Mouse (Mus musculus) heart, postnatal 4 days (tissue): ENCODE measurements around the gene Pds5a. TPM values are rescaled to one million over a fixed set of nuclear protein-coding genes. Genes with fewer than 3 reads are reported as not detected.
A peak's percentile ranks its signal among the peaks of the same experiment; 100 is the strongest.
"Not testable (repeated sequence)": the region's sequence is repeated elsewhere in the genome, so short reads cannot be mapped to it uniquely, and the experiment has no call there.

Experiments used
- DNase-seq: peaks from one replicate; pipeline ENCODE4 v3.0.0; 2021
- total RNA-seq, 2 experiments: library from RNA; stranded (reverse); gene quantifications; 2 replicates each; pipeline ENCODE4 v1.2.3; 2021

Gene Pds5a
- total RNA-seq, result 10 to 100 TPM; 88.1 to 93.2 TPM

GRCm38 (mm10) chr5:65697836-65698758 is at the start of gene Pds5a:
Gene Pds5a, minus strand, starts transcription at chr5:65698273.
- peak; percentile 89 for DNase-seq

GRCm38 (mm10) chr5:65746908-65747307 is 48.8 kb upstream of the Pds5a start:
- no peak for DNase-seq

DNA sequence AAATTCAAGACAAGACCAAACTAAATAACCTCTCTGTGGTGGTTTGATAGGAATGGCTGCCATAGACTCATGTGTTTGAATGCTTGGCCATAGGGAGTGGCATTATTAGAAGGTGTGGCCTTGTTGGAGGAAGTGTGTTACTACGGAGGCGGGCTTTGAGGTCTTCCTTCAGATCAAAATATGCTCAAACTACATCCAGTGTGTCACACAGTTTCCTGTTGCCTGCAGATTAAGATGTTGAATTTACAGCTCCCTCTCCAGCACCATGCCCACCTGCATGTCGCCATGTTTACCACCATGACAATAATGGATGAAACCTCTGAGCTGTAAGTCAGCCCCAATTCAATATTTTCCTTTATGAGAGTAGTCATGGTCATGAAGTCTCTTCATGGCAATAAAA is 41.3 kb upstream of the Pds5a start:
- no peak for DNase-seq

DNA sequence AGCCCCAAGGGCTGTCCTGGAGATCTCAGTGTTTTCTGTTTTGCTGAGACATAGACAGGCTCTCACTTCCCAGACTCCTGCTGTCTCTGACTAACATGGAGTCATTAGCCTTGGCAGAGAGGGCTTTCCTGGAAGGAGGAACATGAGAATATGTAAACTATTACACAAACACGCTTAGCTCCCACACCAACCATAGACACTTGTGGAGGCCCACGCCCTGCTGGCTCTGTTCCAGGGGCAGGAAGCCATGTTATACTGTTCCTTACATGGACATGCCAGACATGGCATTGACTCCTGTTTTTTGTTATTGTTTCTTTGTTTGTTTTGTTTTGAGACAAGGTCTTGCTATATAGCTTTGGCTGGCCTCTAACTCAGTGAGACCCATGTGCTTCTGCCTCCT is 37.5 kb upstream of the Pds5a start:
- DNase-seq, result no peak

- peak; percentile 78 for DNase-seq
Measured at GRCm38 (mm10) chr5:65731173-65732007, 33.3 kb upstream of the Pds5a start.

DNA sequence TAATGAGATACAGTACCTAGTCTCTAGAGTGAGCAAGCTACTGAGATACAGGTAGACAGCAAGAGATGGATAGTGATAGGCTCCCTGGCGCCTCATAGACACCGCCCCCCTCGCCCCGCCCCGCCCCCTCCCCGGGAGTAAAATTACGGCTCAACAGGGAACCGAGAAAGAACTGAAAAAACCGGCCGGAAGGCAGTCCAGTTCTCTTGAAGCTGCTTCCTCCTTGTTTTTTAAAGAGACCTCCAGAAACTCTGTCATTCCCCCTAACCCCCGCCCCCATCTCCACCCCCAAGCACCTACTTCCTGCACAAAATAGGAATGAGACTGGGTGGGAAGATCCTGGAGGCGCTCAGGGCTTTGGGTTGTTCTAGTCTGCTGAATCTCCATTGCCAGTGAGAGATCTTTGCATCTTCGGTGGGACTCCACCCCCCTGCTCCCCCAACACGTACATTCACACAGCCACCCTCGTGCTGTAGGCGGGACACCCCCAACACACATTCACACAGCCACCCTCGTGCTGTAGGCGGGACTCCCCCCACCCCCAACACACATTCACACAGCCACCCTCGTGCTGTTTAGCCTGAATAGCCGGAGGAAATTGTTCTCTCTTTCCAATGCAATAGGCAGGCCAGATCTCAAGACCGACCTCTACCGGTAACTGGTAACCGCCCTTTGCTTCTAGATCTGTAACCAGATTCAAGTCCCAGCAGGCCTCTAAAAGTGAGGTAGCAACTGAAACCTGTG is 26.4 kb upstream of the Pds5a start:
- DNase-seq, result peak; percentile 57

DNA sequence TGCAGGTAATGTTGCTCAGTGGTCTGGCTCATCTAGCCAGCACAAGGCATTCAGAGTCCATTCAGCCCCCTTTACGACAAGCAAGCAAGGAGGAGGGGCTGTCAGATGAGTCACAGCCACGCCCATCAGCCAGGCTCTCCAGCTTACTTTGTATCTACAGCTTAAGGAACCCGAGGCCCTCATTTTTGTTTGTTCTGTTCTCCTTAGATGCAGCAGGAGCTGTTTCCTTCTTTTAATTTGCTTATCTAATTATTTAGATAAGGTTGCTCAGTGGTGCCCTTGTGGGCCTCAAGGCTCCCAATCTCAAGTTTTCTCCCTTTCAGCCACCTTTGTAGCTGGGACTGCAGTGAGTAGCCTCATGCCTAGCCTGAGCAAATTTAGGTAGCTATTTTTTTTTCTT is 20.3 kb upstream of the Pds5a start:
- DNase-seq, result no peak

DNA sequence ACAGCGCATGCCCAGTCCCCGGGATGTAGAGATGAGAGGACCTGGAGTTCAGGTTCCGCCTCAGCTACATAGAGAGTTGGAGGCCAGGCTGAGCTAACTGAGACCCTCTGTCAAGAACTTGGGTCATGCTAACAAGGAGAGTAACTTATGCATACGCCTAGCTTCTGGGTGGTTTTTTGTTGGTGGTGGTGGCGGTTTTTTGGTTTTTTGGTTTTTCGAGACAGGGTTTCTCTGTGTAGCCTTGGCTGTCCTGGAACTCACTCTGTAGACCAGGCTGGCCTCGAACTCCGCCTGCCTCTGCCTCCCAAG is 19.8 kb upstream of the Pds5a start:
- DNase-seq, result not testable (repeated sequence)

DNA sequence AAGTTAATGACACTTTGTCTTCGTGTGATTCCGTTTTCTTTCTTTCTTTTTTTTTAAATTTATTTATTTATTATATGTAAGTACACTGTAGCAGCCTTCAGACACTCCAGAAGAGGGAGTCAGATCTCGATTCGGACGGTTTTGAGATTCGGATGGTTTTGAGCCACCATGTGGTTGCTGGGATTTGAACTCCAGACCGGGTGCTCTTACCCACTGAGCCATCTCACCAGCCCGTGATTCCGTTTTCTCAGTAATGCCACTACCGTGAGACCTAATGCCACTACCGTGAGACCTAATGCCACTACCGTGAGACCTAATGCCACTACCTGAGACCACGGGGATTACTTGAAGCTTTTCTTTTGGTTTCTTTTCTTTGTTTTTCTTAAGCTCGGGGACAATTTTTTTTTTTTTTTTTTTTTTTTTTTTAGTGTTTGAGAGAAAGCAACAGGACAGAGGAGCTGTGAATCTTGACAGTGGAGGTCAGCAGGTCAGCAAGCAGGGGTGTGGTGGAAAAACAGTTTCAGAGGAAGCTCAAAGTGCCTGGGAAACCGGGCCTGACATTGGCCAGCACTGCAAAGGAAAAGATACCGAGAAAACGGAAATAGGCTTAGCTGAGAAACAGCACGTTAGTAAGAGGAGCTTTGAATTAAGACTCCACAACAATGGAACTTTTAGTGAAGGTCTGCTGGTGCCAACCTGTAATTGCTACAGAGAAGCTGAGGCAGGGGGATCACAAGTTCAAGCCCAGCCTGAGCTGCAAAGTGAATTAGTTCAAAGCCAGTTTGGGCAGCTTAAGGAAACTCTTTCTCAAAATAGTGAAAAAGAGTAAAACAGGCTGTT is 19.2 kb upstream of the Pds5a start:
- no peak for DNase-seq

DNA sequence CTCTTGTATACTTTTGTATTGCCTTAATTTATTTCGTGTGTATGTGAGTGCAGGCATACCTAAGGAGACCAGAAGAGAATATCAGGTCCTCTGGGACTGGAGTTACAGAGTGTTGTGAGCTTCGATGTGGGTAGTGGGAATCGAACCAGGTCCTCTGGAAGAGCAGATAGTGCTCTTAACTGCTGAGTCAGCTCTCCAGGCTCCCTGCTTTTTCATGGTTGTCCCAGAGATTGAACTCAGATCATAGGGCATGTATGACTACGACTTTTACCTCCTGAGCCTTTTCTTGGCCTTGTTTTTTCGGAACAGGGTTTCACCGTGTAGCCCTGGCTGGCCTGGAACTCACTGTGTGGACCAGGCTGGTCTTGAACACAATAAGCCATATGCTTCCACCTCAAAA is 17.0 kb upstream of the Pds5a start:
- no peak for DNase-seq

DNA sequence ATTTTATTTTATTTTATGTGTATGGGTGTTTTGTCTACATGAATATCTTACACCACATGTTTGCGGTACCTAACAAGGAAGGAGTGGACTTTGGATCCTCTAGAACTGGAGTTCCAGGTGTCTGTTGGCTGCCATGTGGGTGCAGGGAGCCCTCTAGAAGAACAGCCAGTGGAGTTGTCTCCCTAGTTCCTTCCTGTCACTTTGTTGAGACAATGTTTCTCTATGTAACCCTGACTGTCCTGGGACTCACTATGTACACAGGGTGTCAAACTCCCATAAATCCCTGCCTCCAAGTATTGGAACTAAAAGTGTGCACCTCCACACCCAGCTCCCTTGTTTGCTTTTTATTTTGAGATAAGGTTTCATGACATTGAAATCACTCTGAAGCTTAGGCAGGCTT is 13.4 kb upstream of the Pds5a start:
- no peak for DNase-seq

DNA sequence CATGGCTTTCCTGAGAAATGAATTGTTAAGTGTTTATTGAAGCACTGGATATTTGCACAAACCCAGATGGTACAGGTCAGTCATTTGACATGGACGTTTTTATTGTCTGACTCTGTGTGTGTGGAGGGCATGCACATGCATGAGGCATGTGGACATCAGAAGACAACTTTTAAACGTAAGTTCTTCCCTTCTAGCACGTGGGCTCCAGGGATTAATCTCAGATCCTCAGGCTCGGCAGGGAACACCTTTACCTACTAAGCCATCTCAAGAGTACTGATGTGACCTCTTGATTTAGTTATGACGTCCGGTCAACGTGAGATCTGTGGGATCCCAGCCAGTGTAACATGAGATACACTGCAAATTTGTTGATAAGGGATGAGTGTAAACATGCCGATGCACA is 12.2 kb upstream of the Pds5a start:
- no peak for DNase-seq

DNA sequence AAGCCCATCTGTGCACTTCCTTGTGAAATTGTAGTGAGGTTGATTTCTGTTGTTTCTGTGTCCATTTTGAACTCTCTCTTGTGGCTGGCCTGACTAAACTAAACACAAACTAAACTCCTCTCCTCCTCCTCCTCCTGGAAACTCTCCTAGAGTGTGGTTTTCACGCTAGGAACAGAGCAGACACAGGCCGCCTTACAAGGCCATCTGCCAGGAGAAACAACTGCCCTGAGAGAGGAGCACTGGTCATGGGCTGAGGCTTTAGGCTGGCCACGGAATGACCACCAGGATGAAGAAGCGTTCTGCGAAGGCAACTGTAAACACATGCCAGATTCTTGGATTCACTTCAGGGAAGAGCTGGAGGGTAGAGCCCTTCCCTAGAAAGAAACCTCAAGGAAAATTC is 8.9 kb upstream of the Pds5a start:
- DNase-seq, result no peak

GRCm38 (mm10) chr5:65706171-65706570 is 8.1 kb upstream of the Pds5a start:
- DNase-seq, result no peak

- DNase-seq, result no peak
Measured at GRCm38 (mm10) chr5:65704765-65705678, 6.9 kb upstream of the Pds5a start.

- no peak for DNase-seq
Measured at GRCm38 (mm10) chr5:65703261-65703660, 5.2 kb upstream of the Pds5a start.

GRCm38 (mm10) chr5:65700102-65700501 is 2.0 kb upstream of the Pds5a start:
- no peak for DNase-seq

DNA sequence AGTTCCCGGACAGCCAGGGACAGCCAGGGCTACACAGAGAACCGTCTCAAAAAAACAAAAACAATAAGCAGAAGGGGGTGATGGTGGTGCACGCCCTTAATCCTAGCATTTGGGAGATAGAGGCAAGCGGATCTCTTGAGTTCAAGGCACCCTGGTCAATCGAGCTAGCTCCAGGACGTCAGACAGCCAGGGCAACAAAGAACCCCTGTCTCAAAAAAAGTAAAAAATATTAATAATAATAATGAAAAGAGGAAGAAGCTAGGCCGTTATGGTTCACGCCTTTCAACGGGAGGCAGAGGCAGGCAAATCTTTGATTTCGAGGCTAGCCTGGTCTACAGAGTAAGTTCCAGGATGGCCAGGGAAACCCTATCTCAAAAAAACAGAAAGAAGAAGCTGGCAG is 1.1 kb upstream of the Pds5a start:
- DNase-seq, result no peak

DNA sequence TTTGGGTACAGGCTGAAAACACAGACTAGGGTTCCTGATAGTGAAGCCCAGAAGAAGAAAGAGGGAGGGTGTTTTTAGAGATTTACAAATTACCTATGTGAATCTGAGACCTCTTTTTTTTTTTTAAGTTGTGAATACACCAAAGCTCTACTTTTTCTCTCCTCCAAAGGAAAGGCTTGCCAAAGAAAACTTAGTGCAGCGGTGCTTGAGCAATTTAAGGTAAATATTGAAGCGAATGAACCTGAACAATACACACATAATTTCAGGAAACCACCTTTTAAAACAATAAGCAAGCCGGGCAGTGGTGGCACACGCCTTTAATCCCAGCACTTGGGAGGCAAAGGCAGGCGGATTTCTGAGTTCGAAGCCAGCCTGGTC is 675 bp upstream of the Pds5a start:
- no peak for DNase-seq

DNA sequence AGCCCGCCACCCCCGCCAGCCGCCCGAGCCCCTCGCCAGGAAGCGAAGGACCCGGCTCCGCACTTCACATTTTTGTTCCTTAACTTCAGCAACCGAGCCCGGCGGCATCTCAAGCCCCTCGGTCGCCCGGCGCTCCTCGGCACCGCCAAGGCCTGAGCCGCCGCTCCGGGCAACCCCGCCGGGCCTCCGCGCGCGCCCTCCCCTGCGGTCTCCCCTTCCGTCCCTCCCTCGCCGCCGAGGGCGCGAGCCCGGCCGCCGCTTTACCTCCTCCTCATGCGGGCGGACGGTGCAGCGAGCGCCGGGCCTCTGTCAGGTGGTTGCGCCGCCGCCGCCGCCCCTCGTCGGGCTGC is 612 bp downstream of the Pds5a start:
- DNase-seq, result no peak

- peak; percentile 79 for DNase-seq
Measured at GRCm38 (mm10) chr5:65696821-65697485, 1.1 kb downstream of the Pds5a start.
